Mouse (Mus musculus) liver, adult 2 months (tissue): ENCODE results near the gene Zbtb7b. TPM values are rescaled to one million over a fixed set of nuclear protein-coding genes. Genes with fewer than 3 reads are reported as not detected.

ENCODE experiments used
- DNase-seq: peaks from one replicate; pipeline ENCODE4 v3.0.0-alpha.2; 2011; ENCODE audit warnings: low read depth, low spot score; ENCODE audit errors: extremely low read depth
- H3K27ac ChIP-seq: fragments of 200-500 bp; replicated peaks from 2 replicates; pipeline ENCODE4 v1.5.1; 2012; ENCODE audit warnings: low read depth, mild to moderate bottlenecking, control low read depth, inconsistent platforms, low read length; ENCODE audit not compliant: insufficient read depth
- H3K27me3 ChIP-seq: fragments of 200-500 bp; 2 replicates; pipeline ENCODE4 v1.6.1; 2012; ENCODE audit warnings: mild to moderate bottlenecking, moderate library complexity, low read length, inconsistent platforms; ENCODE audit not compliant: control insufficient read depth, insufficient read depth
- H3K36me3 ChIP-seq: fragments of 200-500 bp; 2 replicates; pipeline ENCODE4 v1.6.1; 2012; ENCODE audit warnings: low read length, inconsistent platforms; ENCODE audit not compliant: control insufficient read depth, insufficient read depth
- H3K4me1 ChIP-seq: fragments of 200-500 bp; 2 replicates; pipeline ENCODE4 v1.6.1; 2011; ENCODE audit warnings: low read length; ENCODE audit not compliant: control insufficient read depth, insufficient read depth
- H3K4me3 ChIP-seq: fragments of 200-500 bp; 2 replicates; pipeline ENCODE4 v1.5.1; 2011; ENCODE audit warnings: low read depth, mild to moderate bottlenecking, control low read depth, low read length, moderate library complexity; ENCODE audit not compliant: insufficient read depth
- H3K79me2 ChIP-seq: fragments of 200-500 bp; 2 replicates; pipeline ENCODE4 v1.6.1; 2012; ENCODE audit warnings: inconsistent platforms, mild to moderate bottlenecking, low read length, moderate library complexity; ENCODE audit not compliant: control insufficient read depth, insufficient read depth
- H3K9ac ChIP-seq: fragments of 200-500 bp; 2 replicates; pipeline ENCODE4 v1.6.1; 2012; ENCODE audit warnings: low read depth, mild to moderate bottlenecking, control low read depth, inconsistent platforms, low read length
- CTCF ChIP-seq: fragments of 200-500 bp; IDR thresholded peaks from 2 replicates; pipeline ENCODE4 v1.5.1; 2011; ENCODE audit warnings: low read depth, low read length, control low read depth
- POLR2A ChIP-seq: fragments of 200-500 bp; IDR thresholded peaks from 2 replicates; pipeline ENCODE4 v1.6.1; 2011; ENCODE audit warnings: low read length, control low read depth; ENCODE audit not compliant: insufficient read depth; ENCODE audit errors: extremely low read depth
- WGBS: fragments of 180-500 bp; shearing (Covaris S2); methylation state at CpG from one replicate; pipeline ENCODE4 v1.1.7; 2018; 5-methylcytosine and 5-hydroxymethylcytosine counted together
- polyA plus RNA-seq: library from polyadenylated mRNA; depleted of rRNA; stranded (reverse); fragments of >200 nt; gene quantifications from 2 replicates; pipeline ENCODE4 v1.2.3, GENCODE M21; 2012
- total RNA-seq: library from RNA; depleted of rRNA; stranded (reverse); fragments of >200 nt; gene quantifications from 2 replicates; pipeline ENCODE4 v1.2.3, GENCODE M21; 2014

The Zbtb7b gene
- total and polyA plus RNA-seq, 2 experiments: 28.9 to 85.0 TPM

DNA sequence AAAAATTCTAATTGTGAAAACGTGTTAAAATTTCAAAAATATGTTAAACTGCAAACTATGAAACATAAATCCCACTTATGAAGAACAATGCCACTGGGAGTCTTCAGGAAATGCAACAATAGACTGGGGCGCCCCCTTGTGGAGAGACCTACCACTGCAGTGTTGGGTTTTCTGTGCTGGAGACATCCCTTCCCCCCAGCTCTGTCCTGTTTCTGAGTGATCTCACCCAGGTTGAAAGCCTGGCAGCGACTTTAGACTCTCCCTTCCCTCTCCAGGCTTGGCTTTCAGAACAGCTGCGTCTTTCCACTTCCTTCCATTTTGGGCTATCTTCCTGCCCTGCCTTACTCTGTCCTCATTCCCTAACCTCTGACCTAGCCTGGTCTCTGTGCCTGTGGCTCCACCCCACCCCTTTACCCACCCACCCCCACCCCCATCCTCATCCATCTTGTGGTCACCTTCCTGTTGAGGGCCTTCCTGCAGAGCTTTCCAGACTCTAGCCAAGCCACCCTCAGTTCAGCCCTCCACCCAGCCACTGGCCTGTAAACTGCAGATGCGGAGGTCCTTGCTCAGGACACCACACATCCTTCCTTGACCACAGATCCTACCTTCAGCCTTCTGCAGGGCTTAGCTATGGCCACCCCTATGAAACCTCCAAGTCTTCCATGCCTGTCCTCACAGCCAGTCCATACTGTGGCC is 39.6 kb downstream of the Zbtb7b start:
- Histone ChIP-seq H3K9ac (no peak overlapping the region), H3K36me3 (no peaks in the 10 kb centered on the region), H3K27me3 (no peaks in the 10 kb centered on the region), H3K4me3 (no peak overlapping the region), H3K4me1 (no peaks in the 10 kb centered on the region; the same call in 1 of the 2 replicates), H3K27ac (no peak overlapping the region), H3K79me2 (no peaks in the 10 kb centered on the region)
- 16% methylated on average over 5 of the region's 5 CpGs for WGBS
- TF ChIP-seq POLR2A (no peak), CTCF (peak; percentile 83)
- peak; percentile 48 for DNase-seq

- no peak for DNase-seq
- H3K27me3 ChIP-seq: 0 out of 2 replicates have a peak, but pooled peaks cover 5% of the 10 kb centered on the region
Measured at GRCm38 (mm10) chr3:89351271-89351670, 43.3 kb downstream of the Zbtb7b start.

DNA sequence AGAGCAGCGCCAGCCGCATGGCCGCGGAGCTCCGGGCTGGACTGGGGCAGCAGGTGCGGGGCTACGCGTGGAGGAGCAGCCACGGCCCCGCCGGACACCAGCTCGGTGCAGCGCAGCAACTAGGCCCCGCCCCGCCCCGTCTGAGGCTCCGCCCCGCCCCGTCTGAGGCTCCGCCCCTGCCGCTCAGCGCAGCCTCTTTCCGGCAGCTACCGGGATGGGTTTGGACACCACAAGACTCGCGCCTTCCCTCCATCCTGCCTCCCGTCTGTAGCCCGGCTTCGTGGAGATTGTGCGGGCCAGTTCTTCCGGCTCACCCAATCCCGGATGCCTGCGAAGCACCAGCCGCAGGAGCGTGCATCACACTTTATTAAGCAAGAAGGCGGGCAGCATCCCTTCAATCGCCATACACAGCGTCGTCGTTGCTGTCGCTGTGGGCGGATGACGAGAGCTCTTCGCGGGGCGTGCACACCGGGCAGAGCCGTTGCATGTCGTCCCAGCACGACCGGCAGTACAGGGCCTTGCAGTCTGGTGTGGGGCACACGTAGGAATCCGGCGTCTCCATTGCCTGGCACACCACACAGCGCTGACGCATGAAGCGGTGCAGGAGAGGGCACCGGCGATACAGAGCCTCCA is 44.6 kb downstream of the Zbtb7b start, which contains the start of gene Adam15:
Gene Adam15 (minus strand): TSS at position 128 of the 633 bp plus-strand sequence.
- Histone ChIP-seq H3K36me3 (no peaks in the 10 kb centered on the region), H3K27ac (no peak within 1 kb of the TSS), H3K9ac (peak within 1 kb of the TSS; percentile 62), H3K79me2 (no peaks in the 10 kb centered on the region), H3K4me3 (peak within 1 kb of the TSS; percentile 66), H3K27me3 (0 out of 2 replicates have a peak, but pooled peaks cover 5% of the 10 kb centered on the region), H3K4me1 (no peaks in the 10 kb centered on the region)
- WGBS: 3% methylated on average over 58 of the region's 59 CpGs
- DNase-seq: peak; percentile 22
- no peak for TF ChIP-seq CTCF

More at GRCm38 (mm10) chr3:89351271-89351670, 43.3 kb downstream of the Zbtb7b start:
- Histone ChIP-seq H3K36me3 (no peaks in the 10 kb centered on the region), H3K9ac (no peak overlapping the region), H3K27ac (no peak overlapping the region), H3K4me3 (no peak overlapping the region), H3K4me1 (no peaks in the 10 kb centered on the region; the same call in 1 of the 2 replicates), H3K79me2 (no peaks in the 10 kb centered on the region)
- 83% methylated on average over 5 of the region's 5 CpGs for WGBS
- TF ChIP-seq POLR2A: no peak
- TF ChIP-seq CTCF: no peak

GRCm38 (mm10) chr3:89348911-89349868 is 45.4 kb downstream of the Zbtb7b start:
- H3K27me3 ChIP-seq: 0 out of 2 replicates have a peak, but pooled peaks cover 5% of the 10 kb centered on the region
- H3K4me3 ChIP-seq: peak overlapping the region; percentile 66
- DNase-seq: no peak
- no peaks in the 10 kb centered on the region for H3K79me2 ChIP-seq
- WGBS: 9% methylated on average over 38 of the region's 38 CpGs
- no peaks in the 10 kb centered on the region for H3K4me1 ChIP-seq
- H3K36me3 ChIP-seq: no peaks in the 10 kb centered on the region
- H3K9ac ChIP-seq: peak overlapping the region; percentile 62
- H3K27ac ChIP-seq: no peak overlapping the region
- no peak for TF ChIP-seq POLR2A
- no peak for TF ChIP-seq CTCF

DNA sequence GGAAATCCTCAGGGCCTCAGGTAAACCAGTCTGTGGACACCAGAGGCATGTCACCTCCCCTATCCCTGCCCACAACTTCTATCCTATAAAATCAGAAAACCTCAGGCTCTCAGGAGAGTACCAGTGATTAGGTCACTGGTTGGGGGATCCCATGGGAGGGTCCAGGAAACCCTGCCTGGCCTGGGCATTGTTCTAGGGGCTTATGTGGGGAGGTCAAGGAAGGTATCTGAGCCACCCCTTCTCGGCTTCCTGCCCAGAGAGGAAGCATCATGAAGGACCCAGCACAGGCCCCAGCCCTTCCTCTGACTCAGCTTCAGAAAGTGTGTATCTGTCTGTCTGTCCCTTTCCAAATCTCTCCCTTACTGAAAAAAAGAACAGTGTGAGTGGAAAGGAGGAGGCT is 46.7 kb downstream of the Zbtb7b start:
- WGBS: 59% methylated on average over 1 of the region's 1 CpGs
- Histone ChIP-seq H3K36me3 (no peaks in the 10 kb centered on the region), H3K4me3 (no peak overlapping the region), H3K9ac (no peak overlapping the region), H3K79me2 (no peaks in the 10 kb centered on the region), H3K27ac (no peak overlapping the region), H3K4me1 (no peaks in the 10 kb centered on the region), H3K27me3 (0 out of 2 replicates have a peak, but pooled peaks cover 5% of the 10 kb centered on the region)
- DNase-seq: no peak
- no peak for TF ChIP-seq CTCF
- TF ChIP-seq POLR2A: no peak
